Mouse (Mus musculus) embryo, embryonic 11 days (tissue): Measurements from ENCODE around the gene Trak1.

Experiments
- DNase-seq: peaks from one replicate; pipeline ENCODE4 v3.0.0-alpha.2; 2015

The Trak1 gene

DNA sequence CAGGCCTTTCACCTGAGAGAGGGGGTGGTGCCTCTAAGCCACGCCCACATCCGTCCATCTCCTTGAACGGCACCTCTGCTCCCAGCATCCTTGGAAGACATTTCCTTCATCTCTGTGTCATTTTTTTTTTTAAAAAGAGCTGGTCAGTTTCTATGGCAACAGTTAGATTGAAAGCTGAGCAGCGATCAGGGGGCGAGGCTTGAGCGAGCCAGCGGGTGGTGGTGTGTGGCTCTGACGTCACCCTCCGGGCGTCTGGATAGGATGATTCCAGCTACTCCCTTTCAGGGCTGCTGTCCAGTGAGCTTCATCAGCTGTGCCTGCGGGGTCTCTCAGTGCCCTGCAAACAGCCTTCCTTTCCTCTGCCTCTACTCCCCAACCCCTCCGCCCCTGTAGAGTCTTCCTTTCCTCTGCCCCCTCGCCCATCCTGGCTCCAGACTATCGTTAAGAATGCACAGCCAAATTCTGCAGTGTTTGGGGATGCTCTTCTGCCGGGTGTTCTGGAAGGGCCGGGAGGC is 105.9 kb downstream of the Trak1 start:
- peak; percentile 90 for DNase-seq

DNA sequence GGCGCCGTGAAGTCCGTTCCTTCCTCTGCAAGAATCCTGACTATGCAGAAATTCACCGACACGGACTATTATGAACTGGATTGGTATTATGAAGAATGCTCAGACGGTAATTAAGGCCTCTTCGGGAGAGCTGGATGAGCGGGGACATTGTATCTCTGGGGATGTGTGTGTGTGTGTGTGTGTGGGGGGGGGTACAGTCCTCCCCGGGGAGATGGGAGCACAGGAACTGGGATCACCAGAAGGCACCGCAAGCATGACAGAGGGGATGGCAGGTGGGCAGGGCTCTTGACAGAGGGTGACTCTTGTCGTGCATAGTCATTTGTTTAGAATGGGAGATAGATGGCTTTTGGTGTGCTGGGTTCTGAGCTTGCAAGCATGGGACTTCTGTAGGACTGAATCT is 106.4 kb downstream of the Trak1 start:
- DNase-seq = no peak

DNA sequence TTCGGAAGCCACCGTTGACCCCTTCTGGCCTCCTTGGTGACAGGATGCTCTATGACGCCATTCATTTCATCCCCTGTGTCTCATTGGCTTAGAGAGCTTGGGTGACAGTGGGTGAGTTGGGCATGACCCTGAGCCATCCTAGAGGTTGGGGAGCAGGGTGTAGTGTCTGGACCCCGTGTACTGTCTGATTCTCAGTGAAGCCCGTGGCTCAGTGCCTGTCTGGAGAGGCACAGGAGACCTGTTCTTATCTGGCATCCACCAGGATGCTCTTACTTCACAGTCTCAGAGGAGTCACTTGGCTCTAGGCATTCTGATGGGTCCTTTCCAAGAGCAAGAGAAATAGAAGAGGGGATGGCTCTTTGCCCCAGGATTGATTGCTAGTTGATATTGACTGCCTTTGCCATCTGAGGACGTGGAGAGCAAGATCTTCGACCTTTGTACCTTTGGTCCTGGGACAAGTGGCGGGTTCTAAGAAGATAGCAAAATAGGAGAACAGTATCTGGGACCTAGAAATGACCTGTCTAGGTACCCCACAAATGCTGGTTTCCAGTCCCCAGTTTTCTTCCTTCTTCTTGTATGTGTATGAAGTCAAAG is 107.9 kb downstream of the Trak1 start:
- DNase-seq = no peak

DNA sequence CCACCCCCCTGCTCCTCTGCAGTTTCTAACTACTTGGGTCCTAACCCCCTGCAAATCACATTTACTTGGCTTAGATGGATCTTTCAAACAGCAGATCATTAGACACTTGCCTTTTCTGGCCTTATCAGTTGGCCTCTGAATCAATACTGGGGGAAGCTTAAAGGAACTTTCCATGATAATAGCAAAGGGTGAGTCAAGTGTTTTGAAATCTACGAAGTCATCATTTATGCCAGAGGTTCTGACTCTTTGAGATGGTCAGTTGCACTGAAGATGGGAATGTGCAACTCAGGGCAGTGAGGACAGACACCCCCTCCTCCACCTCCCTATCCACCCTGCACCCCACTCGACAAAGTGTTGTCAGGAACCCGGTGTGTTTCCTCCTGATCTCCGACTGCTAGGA is 108.5 kb downstream of the Trak1 start:
- no peak for DNase-seq

DNA sequence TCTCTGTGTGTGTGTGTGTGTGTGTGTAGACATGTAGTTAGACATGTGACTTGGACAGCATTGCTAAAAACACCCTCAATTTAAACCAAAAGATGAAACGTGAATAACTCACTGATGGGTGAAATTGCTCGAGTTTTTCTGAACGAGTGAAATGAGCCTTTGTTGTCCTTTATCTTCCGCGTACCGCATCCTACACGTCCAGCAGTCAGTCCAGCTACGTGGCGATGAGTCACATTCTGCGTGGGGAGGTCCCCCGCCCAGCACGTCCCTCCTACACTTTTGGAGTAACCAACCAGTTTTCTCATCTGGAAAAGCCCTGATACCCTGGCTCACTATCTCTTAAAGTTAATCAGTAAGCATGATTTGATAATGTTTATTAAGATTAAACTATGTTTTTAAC is 116.9 kb downstream of the Trak1 start:
- no peak for DNase-seq

DNA sequence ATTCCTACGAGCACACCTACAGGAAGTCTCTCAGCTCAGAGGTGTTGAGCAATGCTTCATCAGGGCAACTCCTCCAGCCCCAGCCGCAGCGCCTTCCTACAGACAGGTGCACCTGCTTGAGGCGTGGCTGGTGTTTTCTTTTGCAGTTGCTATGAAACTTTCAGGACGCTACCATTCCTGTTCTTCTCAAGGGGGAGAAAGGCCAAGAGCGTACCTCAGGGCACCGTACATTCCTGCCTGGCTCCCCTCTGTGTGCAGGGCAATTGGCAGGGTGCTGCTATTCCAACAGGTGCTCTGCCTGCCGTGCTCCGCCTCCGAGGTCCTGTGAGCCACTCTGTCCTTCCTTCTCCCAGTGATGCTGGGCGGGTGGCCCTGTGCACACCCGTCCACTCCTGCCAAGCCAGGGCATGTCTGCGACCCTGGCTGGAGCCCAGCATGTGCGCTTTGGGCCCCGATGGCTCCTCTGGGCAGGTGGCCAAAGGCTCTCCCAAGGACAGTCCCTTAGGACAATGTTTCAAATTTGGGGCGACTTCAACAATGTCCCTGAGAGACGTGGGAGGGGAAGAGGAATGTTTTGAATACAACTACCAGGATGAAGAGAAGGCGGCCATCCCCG is 118.4 kb downstream of the Trak1 start:
- DNase-seq = no peak

DNA sequence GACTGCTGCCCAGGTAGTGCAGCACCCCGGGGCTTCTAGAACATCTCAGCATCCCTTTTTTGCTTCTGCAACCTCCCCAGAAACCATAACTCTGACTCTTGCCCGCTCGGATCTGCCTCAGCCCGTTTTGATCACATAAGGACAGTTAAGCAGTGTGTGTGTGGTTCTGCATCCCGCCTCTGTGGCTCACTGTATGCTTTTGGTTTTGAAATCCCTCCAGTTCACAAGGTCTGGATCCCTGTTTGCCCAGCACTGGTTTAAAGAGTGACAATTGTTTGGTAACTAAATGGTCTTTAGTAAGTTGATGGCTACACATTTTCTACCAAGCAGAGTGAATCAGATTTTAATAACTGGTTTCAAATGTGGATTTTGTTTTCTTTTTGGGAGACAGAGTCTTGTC is 119.2 kb downstream of the Trak1 start:
- no peak for DNase-seq

DNA sequence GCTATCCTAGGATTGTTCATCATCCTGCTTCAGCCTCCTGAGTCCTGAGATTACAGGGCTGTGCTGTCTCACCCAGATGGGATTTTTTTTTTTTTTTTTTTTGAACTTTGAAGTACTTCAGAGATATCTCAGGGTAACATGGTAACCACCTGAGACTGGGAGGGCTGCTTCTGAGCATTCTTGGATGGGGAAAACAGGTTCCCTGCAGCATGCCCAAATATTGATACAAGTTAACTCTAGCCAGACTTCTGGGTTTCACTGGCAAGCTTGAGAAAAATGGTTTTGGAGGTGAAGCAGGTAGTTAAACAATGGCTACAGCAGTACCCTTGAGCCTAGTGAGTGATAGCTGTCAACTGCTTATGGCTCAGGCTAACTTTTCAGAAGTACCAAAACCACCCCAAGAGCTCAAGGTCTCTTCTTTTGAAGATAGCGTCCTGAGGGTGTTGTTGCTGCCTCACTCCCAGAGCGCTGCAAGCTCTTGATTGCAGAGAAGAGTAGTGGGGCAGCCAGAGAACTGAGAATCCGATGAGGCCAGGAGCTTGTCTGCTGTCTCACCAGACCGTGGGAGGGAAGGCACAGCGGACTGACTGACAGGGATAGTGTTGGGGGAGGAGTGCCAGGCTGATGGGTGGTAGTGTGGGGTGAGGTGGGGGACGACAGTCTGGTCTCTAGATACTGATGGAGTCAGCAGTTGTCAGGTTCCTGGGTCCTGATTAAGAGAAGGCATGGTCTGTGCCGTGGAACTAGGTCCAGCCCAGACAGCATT is 119.8 kb downstream of the Trak1 start:
- no peak for DNase-seq

DNA sequence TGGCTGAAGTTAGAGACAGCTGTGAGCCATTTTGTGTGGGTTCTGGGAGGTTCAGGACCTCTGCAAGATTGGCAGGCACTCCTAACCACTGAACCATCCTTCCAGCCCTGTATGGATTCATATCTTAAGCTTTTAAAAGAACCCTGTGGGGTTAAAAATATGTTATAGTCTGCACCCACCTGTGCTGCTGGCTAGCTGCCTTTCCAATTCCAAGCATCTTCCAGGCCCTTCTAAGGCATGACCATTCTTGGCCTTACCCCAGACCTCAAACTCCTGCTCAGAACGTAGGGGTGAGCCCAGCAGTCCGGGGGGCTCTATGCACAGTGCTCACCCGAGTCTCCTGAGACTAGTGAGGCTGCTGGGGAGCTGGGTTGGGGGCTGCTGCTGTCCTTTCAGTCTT is 121.7 kb downstream of the Trak1 start:
- DNase-seq = no peak

DNA sequence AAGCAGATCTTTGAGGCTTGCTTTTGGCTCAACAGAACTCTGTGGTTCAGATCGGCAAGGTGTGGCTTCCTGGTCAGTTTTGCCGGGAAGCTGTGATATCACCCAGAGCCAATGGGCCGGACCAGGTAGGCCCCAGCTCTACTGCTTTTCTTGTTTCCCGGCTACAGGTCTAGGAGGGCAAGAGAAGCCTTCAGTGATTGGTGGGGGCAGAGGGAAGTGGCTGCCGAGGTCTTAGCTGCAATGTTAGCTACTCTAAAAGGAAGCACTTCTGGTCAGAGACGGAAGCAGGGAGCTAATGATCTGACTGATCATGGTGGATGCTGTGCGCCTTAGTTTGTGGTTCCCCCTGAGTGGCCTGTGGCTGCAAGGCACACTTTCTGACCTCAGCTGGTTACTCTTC is 122.3 kb downstream of the Trak1 start:
- DNase-seq = no peak

DNA sequence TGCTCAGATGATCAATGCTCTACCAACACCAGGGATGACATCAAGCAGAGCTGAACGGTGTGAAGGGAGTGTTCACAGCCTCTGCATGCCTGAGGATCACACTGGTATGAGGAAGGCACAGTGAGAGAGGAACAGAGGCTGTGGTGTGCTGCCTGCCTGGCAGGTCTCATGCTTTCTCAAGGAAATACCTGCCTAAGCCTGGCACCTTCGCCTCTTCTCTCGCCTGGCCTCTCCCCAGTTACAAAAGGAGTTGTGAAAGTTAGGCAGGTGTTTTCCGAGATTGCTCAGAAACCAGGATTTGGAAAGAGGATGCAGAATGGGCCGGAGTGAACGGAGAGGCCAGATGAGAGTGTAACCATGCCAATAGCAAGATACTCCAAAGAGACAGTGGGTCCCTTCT is 123.5 kb downstream of the Trak1 start:
- no peak for DNase-seq

DNA sequence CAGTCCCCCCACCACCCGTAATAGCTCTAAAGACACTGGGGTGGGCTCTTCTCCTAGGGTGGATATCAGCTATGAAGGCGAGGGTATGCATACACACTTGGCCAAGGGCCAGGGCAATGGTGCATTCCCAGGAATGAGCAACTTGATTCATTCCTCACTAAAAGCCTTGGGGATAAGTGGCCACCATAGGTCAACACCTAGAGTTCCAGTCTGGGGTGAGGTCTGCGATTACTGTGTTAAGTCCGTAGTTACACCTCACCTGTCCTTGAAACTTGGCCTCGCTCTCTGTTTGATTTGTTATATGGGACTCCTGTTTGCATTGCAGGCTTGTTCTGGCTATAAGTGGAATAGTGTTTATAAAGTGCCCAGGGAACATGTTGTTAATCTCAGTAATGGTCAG is 125.1 kb downstream of the Trak1 start:
- DNase-seq = no peak

DNA sequence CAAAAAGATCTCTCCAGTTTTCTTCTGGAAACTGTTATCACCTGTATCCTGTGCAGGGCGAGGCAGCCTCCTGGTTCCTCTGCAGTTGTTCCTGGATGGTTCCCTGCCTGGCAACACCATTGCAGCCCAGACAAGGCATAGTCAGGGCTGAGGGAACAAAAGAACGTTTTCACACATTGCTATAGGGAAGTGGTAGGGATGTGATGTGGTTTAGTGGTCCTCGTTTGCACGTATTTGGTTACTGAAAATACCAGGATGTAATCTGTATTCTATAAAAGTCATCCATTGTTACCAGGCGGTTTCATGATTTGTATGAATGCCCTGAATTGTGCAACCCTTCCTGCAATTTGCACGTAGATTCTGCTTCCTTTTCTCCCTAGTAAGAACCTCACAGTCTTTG is 126.3 kb downstream of the Trak1 start:
- no peak for DNase-seq

DNA sequence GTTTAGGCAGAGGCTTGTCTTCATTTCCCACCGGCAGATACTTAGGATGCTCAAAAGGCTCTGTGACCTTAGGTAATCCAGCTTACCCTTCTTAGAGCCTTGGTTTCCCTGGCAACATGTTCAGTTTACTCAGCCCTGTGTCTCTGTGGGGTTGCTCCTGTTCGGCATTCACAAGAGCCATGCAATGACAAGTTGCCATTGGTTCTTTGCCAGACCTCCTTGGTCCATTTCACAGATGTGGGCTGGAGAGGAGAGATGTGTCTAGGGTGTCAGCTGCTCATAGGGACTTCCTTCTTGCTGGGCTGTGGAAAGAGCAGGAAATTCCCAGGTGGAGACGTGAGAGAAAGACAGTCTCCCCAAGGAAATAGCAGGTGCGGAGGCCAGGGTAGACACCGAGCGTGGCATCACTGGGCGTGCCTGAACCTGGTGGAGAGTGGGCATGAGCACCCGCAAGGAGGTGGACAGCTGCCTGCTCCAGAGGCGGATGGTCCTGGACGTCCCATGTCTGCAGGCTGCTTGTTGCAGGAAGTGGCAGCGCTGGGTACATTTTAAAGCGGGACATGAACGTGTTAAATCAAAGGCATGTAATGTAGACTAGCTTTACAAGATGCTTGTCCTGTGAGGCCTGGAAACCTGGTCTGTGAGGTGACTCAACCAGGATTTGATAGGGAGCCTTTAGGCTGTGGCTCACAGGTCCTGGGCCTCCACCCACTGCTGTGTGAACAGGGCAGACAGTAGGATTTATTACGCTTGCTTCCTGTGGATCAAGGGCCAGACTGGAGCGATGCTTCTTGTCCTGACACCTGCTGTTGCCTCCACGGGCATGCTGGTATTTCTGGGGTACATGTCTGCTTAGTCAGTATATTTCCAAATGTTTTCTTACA is 127.2 kb downstream of the Trak1 start:
- no peak for DNase-seq

DNA sequence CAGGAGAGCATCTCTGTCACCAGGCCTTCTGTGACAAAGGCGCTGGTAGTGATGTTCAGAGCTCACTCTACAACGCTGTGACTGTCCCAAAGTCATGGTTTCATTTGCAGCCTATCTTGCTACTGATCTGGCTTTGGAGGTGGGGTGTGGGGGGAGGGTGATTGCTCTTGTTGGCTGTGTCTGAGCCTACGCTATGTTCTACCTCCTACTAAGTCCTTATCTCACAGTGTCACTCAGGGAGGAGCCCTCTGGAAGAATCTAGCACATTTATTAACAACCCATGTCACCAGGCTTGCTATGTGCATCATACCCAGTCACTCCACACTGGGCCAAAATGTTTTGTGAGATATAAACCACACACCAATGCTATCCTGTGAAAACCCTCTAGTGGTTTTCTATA is 129.1 kb downstream of the Trak1 start:
- no peak for DNase-seq

DNA sequence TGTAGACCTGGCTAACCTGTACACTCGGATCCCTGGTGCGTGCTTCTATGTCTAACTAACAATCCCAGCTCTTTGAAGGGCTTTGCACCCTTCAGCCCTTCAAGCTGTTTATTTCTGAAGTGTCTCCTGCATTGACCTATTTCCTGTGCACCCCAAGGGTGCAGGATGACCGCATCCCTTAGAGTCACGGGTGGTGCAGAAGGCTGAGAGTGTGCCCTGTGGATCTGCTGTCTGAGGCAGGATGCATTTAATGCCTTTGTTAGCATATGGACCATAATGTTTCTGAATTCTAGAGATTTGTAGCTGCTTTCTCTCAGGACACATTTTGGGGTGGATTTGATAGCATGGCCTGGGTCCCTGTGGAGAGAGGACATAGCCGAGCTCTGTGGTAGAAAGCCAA is 129.6 kb downstream of the Trak1 start:
- no peak for DNase-seq

DNA sequence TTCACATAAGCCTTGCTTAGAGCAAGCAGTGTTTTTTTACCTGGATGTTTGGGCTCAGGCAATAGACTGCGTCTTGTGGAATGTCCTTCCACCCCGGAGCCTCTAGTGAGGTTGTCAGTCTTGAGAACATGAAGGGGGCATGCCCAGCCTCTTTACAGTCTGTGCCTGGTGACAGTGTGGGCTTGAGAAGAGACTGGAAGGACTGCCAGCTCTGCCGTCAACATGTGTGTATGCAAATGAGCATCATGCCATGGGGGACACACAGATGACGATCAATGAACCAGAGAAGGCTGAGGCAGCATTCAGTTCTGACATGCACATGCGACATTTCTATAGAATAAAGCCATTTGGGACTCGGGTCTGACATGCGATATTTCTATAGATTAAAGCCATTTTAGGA is 132.3 kb downstream of the Trak1 start:
- no peak for DNase-seq

DNA sequence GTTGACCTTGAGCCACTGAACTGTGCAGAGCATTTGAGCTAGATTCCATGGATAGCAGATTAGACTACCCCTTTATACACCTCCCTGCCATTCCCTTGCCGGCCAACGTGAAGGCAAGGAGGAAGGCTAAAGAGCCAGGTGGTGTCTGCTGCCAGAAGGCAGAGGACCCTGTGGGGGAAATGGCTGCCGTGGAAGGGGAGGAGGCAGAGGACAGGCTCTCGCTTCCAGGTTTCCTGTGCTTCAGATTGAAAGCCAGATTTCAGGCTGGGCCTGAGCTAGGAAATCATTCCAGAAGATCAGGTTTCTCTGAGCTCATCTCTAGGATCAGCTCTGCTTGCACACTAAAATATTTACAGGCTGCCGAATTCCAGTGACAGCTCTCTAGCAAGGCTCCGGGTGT is 133.1 kb downstream of the Trak1 start:
- no peak for DNase-seq

DNA sequence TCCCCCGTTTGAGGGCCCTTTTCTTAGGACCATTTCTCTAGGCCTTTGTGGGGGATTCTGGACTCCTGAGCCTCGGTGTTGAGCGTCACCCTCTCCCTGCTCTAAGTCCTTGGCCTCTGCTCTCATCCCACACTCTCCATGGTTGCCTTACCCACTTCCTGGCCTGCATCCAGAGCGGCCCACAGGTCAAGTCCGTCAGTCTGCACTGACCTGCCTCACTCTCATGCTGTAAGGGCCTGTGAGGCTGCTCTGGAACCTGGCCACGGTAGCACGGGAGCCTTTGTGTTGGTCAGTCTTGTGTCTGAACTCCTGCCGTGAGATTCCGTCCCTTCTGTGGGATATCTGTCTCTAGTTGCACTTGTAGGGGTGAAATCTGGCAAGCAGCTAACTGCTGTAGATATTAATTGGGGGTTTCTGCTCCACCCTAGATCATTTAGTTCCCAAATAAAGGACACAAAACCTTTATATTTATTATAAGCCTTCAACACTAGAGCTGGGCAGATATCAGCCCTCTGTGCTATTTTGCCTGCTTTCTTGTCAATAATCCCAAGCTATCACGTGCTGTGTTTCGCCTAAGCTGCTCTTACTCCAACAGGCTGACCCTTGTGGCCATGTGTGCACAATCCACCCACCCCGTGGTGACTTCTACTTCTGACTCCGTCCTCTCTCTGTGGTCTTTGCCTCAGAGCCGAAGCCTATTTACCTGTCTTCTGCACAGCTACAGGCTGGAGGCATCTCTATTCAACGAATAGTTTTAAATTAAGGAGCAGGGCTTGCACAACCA is 136.6 kb downstream of the Trak1 start:
- DNase-seq = no peak

DNA sequence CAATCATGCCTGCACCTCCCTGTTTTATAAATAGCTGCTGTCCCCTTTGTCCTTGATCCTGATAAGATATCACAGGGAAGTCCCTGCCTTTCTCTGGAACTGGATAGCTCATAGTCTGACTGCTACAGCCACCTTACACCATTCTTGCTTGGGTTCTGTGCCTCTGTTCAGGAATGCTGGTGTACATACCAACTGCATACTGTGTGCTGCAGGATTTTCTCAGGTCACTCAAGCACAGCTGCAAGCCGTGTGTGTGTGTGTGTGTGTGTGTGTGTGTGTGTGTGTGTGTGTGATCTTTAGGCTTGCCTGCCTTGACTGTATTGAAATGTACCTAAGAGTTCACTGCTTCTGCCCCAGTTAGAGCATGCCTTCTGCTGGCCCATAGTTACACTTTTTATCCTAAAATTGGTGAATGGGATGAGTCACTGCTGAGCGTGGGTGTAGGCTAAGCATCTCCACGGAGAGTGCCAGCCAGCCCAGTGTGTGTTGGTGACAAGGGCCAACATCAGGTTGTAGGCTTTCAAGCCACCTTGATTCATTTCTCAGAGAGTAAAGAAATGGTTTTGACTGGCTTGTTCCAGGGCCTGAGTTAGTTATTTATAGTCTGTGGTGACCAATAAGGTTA is 138.1 kb downstream of the Trak1 start:
- no peak for DNase-seq

DNA sequence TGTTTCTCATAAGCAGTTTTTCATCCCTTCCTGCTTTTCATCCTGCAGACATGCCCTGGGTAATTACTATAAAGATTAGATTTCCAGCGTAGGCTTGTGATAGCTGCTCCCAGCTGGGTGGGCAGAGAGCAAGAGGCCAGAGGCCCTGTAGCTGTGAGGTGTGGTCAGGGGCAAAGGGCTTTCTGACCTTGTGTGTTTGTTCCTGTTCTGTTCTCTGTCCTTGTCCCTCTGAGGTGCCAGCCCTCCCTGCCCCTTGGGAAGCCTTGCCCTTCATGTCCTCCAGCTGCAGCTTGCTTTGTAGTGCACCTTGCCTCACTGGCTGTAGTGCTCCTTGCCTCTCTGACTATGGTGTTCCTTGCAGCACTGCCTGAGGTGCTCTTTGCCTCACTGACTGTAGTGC is 139.2 kb downstream of the Trak1 start:
- no peak for DNase-seq

DNA sequence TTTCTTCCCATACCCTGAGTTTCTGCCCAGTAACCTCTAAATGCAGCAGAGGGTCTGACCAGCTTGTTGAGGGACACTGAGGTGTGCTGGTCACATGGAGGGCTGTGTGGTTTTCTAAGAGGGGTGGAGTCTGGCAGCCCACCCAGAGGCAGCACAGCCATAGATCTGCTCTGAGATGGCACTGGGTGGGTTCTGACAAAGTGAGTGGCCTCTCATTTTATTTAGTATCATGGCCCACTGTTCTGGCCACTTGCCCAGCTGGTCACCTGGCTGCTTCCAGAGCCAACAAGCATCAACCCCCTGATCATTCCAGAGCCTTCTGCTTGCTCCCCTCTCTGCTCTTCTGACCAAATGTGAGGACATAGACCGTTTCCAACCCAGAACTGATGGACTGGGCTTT is 144.8 kb downstream of the Trak1 start:
- no peak for DNase-seq
